In the genomic region with DNA sequence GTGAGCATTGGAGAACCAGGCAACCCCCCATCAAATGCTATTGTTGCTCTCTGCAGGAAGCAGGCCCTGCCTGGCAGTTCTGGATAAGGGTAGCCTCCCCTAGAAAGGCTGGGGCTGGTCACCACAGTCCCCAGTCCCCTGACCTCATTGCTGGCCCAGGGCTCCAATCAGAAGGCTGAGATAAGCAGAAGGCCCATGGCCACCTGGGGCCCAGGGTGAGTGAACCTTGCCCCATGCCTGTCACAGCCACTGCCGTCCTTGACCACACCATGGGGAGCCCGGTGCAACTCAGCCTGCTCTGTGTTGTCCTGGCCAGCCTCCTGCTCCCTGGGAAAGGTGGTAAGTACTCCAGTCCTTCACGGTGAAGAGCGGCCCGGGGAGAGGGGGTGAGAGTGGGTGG, we compare ENCODE assay signal across 15 mouse cellular contexts. TPM values are rescaled to one million over a fixed set of nuclear protein-coding genes. Genes with fewer than 3 reads are reported as not detected.
A peak's percentile ranks its signal among the peaks of the same experiment; 100 is the strongest.
DNase-seq lines count a peak whose midpoint lies in the region; ATAC-seq and TF ChIP-seq lines count a peak whose summit lies in the region.
"Had no signal": no experiment of that assay in that cellular context is flagged by ENCODE, and none has a peak within 500 bp of the region (broad histone marks: within the 10 kb centered on the region; RNA-seq: fewer than 3 reads in every experiment).

No protein-coding gene starts in this region.

- TF ChIP-seq EP300 in stomach, postnatal 0 days (optimal IDR thresholded peaks at IDR 0.05): no peak

- no peak overlapping the region for H3K4me2 ChIP-seq in forebrain, embryonic 15.5 days (replicated peaks)
- H3K4me2 ChIP-seq in lung, embryonic 16.5 days (ENCODE audit: low read depth, low read length): no peak overlapping the region
- H3K4me2 ChIP-seq in stomach, postnatal 0 days (replicated peaks; ENCODE audit: low read depth): no peak overlapping the region
- H3K4me2 ChIP-seq: embryonic facial prominence, embryonic 12.5 days; midbrain, embryonic 11.5 days had no signal

- DNase-seq in forebrain, embryonic 10.5 days (ENCODE audit: extremely low spot score, low spot score): no peak
- no peak for DNase-seq in lung, adult 2 months
- peak; percentile 63 for DNase-seq in liver
- no peak for DNase-seq in stomach, postnatal 0 days (ENCODE audit: low spot score)
- no peak for DNase-seq in thymus, postnatal 14 days
- no peak for DNase-seq in cerebellum, adult 8-10 months
- DNase-seq: cerebellum, adult 18-20 months; forebrain, postnatal 0 days; left cerebral cortex, postnatal 4 days; right cerebral cortex, postnatal 4 days had no signal

- no peaks in the 10 kb centered on the region for H3K9me3 ChIP-seq in forebrain, embryonic 10.5 days
- no peaks in the 10 kb centered on the region for H3K9me3 ChIP-seq in forebrain, embryonic 15.5 days
- no peaks in the 10 kb centered on the region for H3K9me3 ChIP-seq in lung, embryonic 16.5 days (ENCODE audit: control insufficient read depth, low read length)
- H3K9me3 ChIP-seq in stomach, postnatal 0 days (ENCODE audit: control insufficient read depth, low read length): no peaks in the 10 kb centered on the region
- H3K9me3 ChIP-seq: embryonic facial prominence, embryonic 12.5 days had no signal

- no peak for TF ChIP-seq POLR2A in lung, adult 2 months (IDR thresholded peaks at IDR 0.05; ENCODE audit: borderline replicate concordance, extremely low read depth, low read depth, low read length)

- 50% methylated on average over 5 of the region's 5 CpGs for WGBS in forebrain, embryonic 10.5 days
- 37% methylated on average over 5 of the region's 5 CpGs for WGBS in forebrain, embryonic 15.5 days
- WGBS in lung, embryonic 16.5 days: 32% methylated on average over 5 of the region's 5 CpGs
- WGBS in lung, adult 2 months: 38% methylated on average over 5 of the region's 5 CpGs
- WGBS in stomach, postnatal 0 days: 48% methylated on average over 5 of the region's 5 CpGs

- 0 out of 2 replicates have a peak overlapping the region, but pooled peaks have one; percentile 51 for H3K27ac ChIP-seq in forebrain, embryonic 10.5 days
- no peak overlapping the region for H3K27ac ChIP-seq in forebrain, embryonic 15.5 days (replicated peaks)
- no peak overlapping the region for H3K27ac ChIP-seq in lung, embryonic 16.5 days (ENCODE audit: low read length)
- H3K27ac ChIP-seq in stomach, postnatal 0 days (replicated peaks): no peak overlapping the region
- H3K27ac ChIP-seq: embryonic facial prominence, embryonic 12.5 days had no signal

- H3K36me3 ChIP-seq in forebrain, embryonic 10.5 days (replicated peaks): no peaks in the 10 kb centered on the region
- no peaks in the 10 kb centered on the region for H3K36me3 ChIP-seq in forebrain, embryonic 15.5 days
- H3K36me3 ChIP-seq in lung, embryonic 16.5 days (ENCODE audit: control insufficient read depth, insufficient read depth, low read length): no peaks in the 10 kb centered on the region
- H3K36me3 ChIP-seq in stomach, postnatal 0 days (ENCODE audit: control insufficient read depth, insufficient read depth, low read length): no peaks in the 10 kb centered on the region
- H3K36me3 ChIP-seq: embryonic facial prominence, embryonic 12.5 days had no signal

- H3K9ac ChIP-seq in forebrain, embryonic 15.5 days (replicated peaks): no peak overlapping the region
- H3K9ac ChIP-seq in lung, embryonic 16.5 days (ENCODE audit: low read length): no peak overlapping the region
- H3K9ac ChIP-seq in stomach, postnatal 0 days (ENCODE audit: low read length): no peak overlapping the region
- H3K9ac ChIP-seq: embryonic facial prominence, embryonic 12.5 days; forebrain, postnatal 0 days had no signal

- no peak overlapping the region for H3K4me3 ChIP-seq in forebrain, embryonic 10.5 days
- no peak overlapping the region for H3K4me3 ChIP-seq in forebrain, embryonic 15.5 days
- no peak overlapping the region for H3K4me3 ChIP-seq in lung, embryonic 16.5 days (ENCODE audit: low read length)
- H3K4me3 ChIP-seq in lung, adult 2 months (replicated peaks; ENCODE audit: extremely low read depth, low read depth, low read length): no peak overlapping the region
- no peak overlapping the region for H3K4me3 ChIP-seq in stomach, postnatal 0 days (ENCODE audit: low read depth, low read length)
- H3K4me3 ChIP-seq: embryonic facial prominence, embryonic 12.5 days had no signal

- H3K27me3 ChIP-seq in forebrain, embryonic 10.5 days (ENCODE audit: poor library complexity, severe bottlenecking): no peaks in the 10 kb centered on the region
- no peaks in the 10 kb centered on the region for H3K27me3 ChIP-seq in forebrain, embryonic 15.5 days
- no peaks in the 10 kb centered on the region for H3K27me3 ChIP-seq in lung, embryonic 16.5 days (ENCODE audit: control insufficient read depth, insufficient read depth, low read depth, low read length)
- no peaks in the 10 kb centered on the region; the same call in 1 of the 2 replicates for H3K27me3 ChIP-seq in stomach, postnatal 0 days (ENCODE audit: control insufficient read depth, insufficient read depth, low read length)
- H3K27me3 ChIP-seq: embryonic facial prominence, embryonic 12.5 days had no signal

- peaks cover 25% of the 10 kb centered on the region for H3K4me1 ChIP-seq in forebrain, embryonic 10.5 days
- 0 out of 2 replicates have a peak, but pooled peaks cover 11% of the 10 kb centered on the region for H3K4me1 ChIP-seq in forebrain, embryonic 15.5 days
- no peaks in the 10 kb centered on the region for H3K4me1 ChIP-seq in lung, embryonic 16.5 days (replicated peaks; ENCODE audit: control insufficient read depth, insufficient read depth, low read length)
- no peaks in the 10 kb centered on the region for H3K4me1 ChIP-seq in lung, adult 2 months (ENCODE audit: control insufficient read depth, insufficient read depth, low read length)
- H3K4me1 ChIP-seq in stomach, postnatal 0 days (replicated peaks; ENCODE audit: control insufficient read depth, insufficient read depth): no peaks in the 10 kb centered on the region
- H3K4me1 ChIP-seq: embryonic facial prominence, embryonic 12.5 days had no signal

- no peak for TF ChIP-seq CTCF in lung, adult 2 months (IDR thresholded peaks at IDR 0.05; ENCODE audit: insufficient read depth, low read length)
- TF ChIP-seq CTCF in stomach, postnatal 0 days (IDR thresholded peaks at IDR 0.05; ENCODE audit: low read depth): no peak

- no peak for ATAC-seq in forebrain, embryonic 15.5 days (replicated peaks)
- ATAC-seq in lung, embryonic 16.5 days (ENCODE audit: low read depth): 0 out of 2 replicates have a peak, but pooled peaks have one; percentile 26
- ATAC-seq in stomach, postnatal 0 days (ENCODE audit: low FRiP score, low TSS enrichment): peak; percentile 29; the same call in 1 of the 2 replicates

RNA-seq across cellular contexts. Expression of a gene that starts 0.5 kb away (rescaled TPM):
- 0.47 and 0.76 TPM in 2 replicates for polyA plus RNA-seq in forebrain, embryonic 10.5 days (2016; fragmentation: Nextera tagmentation; extraction: Ambion mirVana)
- 0.26 and 0.43 TPM in 2 replicates for polyA plus RNA-seq in forebrain, embryonic 15.5 days (2015; fragmentation: Nextera tagmentation; extraction: Ambion mirVana)
- polyA plus RNA-seq in lung, embryonic 16.5 days (2015; fragmentation: Nextera tagmentation; extraction: Ambion mirVana): 1.6 and 4.6 TPM in 2 replicates
- 6.0 and 18.5 TPM in 2 replicates for polyA plus RNA-seq in lung, adult 2 months (2012; rRNA removed)
- polyA plus RNA-seq in stomach, postnatal 0 days (2015; fragmentation: Nextera tagmentation; extraction: Ambion mirVana): 1.1 and 1.9 TPM in 2 replicates
- polyA plus RNA-seq: neural tube, embryonic 14.5 days had no signal

RNA-seq across cellular contexts. Expression of a gene that starts 11.7 kb away (rescaled TPM):
- 0.07 TPM in 1 of 2 replicates, not detected in the other for polyA plus RNA-seq in forebrain, embryonic 10.5 days (2016; fragmentation: Nextera tagmentation; extraction: Ambion mirVana)
- 0.11 and 0.13 TPM in 2 replicates for polyA plus RNA-seq in forebrain, embryonic 15.5 days (2015; fragmentation: Nextera tagmentation; extraction: Ambion mirVana)
- polyA plus RNA-seq in lung, embryonic 16.5 days (2015; fragmentation: Nextera tagmentation; extraction: Ambion mirVana): 0.75 and 1.1 TPM in 2 replicates
- 8.5 and 27.2 TPM in 2 replicates for polyA plus RNA-seq in lung, adult 2 months (2012; rRNA removed)
- polyA plus RNA-seq in stomach, postnatal 0 days (2015; fragmentation: Nextera tagmentation; extraction: Ambion mirVana): 0.12 TPM in 1 of 2 replicates, not detected in the other
- polyA plus RNA-seq: embryonic facial prominence, embryonic 12.5 days; neural tube, embryonic 14.5 days had no signal

RNA-seq across cellular contexts. Expression of a gene that starts 23.1 kb away (rescaled TPM):
- polyA plus RNA-seq in forebrain, embryonic 10.5 days (2016; fragmentation: Nextera tagmentation; extraction: Ambion mirVana): 0.31 and 0.33 TPM in 2 replicates
- polyA plus RNA-seq in forebrain, embryonic 15.5 days (2015; fragmentation: Nextera tagmentation; extraction: Ambion mirVana): 1.4 and 2.0 TPM in 2 replicates
- polyA plus RNA-seq in lung, embryonic 16.5 days (2015; fragmentation: Nextera tagmentation; extraction: Ambion mirVana): 0.33 and 1.2 TPM in 2 replicates
- 3.2 and 4.5 TPM in 2 replicates for polyA plus RNA-seq in lung, adult 2 months (2012; rRNA removed)
- polyA plus RNA-seq in stomach, postnatal 0 days (2015; fragmentation: Nextera tagmentation; extraction: Ambion mirVana): 6.7 and 7.4 TPM in 2 replicates
